Mouse (Mus musculus): ENCODE data around the gene Itga10. TPM values are rescaled to one million over a fixed set of nuclear protein-coding genes. Genes with fewer than 3 reads are reported as not detected.
"Not testable (repeated sequence)": the region's sequence is repeated elsewhere in the genome, so short reads cannot be mapped to it uniquely, and the experiment has no call there.

Gene Itga10
- polyA plus RNA-seq, 1 experiment from 2014 or later: 0.55 TPM

GRCm38 (mm10) chr3:96639219-96639618 lies 6.2 kb upstream of the Itga10 start:
- H3K9me3 ChIP-seq: no peaks in the 10 kb centered on the region
- H3K4me1 ChIP-seq: peaks cover 28% of the 10 kb centered on the region
- WGBS: 74% methylated on average over 1 of the region's 1 CpGs
- H3K27me3 ChIP-seq (replicated peaks; ENCODE audit: low read depth, poor library complexity, severe bottlenecking): no peaks in the 10 kb centered on the region
- H3K27ac ChIP-seq (replicated peaks): no peak overlapping the region
- DNase-seq (ENCODE audit: low spot score): peak; percentile 59
- H3K36me3 ChIP-seq (replicated peaks): peaks cover 62% of the 10 kb centered on the region
- no peak overlapping the region for H3K4me3 ChIP-seq

GRCm38 (mm10) chr3:96647365-96647764 lies 2.0 kb downstream of the Itga10 start:
- Histone ChIP-seq H3K9me3 (no peaks in the 10 kb centered on the region), H3K27ac (replicated peaks) (no peak overlapping the region), H3K4me3 (no peak overlapping the region), H3K27me3 (replicated peaks; ENCODE audit: low read depth, poor library complexity, severe bottlenecking) (no peaks in the 10 kb centered on the region), H3K36me3 (replicated peaks) (peaks cover 30% of the 10 kb centered on the region), H3K4me1 (no peaks in the 10 kb centered on the region)
- 79% methylated on average over 3 of the region's 3 CpGs for WGBS
- DNase-seq (ENCODE audit: low spot score): no peak

GRCm38 (mm10) chr3:96660901-96661300 lies 15.5 kb downstream of the Itga10 start:
- no peak for DNase-seq (ENCODE audit: low spot score)
- Histone ChIP-seq H3K9me3 (no peaks in the 10 kb centered on the region), H3K4me3 (no peak overlapping the region), H3K27ac (replicated peaks) (no peak overlapping the region), H3K4me1 (peaks cover 19% of the 10 kb centered on the region), H3K27me3 (replicated peaks; ENCODE audit: low read depth, poor library complexity, severe bottlenecking) (peaks cover 6% of the 10 kb centered on the region; the same call in 1 of the 2 replicates), H3K36me3 (replicated peaks) (peaks cover 12% of the 10 kb centered on the region; the same call in 1 of the 2 replicates)
- 86% methylated on average over 2 of the region's 2 CpGs for WGBS

GRCm38 (mm10) chr3:96662731-96663316 lies 17.4 kb downstream of the Itga10 start:
- Histone ChIP-seq H3K9me3 (no peaks in the 10 kb centered on the region), H3K36me3 (replicated peaks) (0 out of 2 replicates have a peak, but pooled peaks cover 1% of the 10 kb centered on the region), H3K27ac (replicated peaks) (peak overlapping the region; percentile 75), H3K4me1 (peaks cover 19% of the 10 kb centered on the region), H3K27me3 (replicated peaks; ENCODE audit: low read depth, poor library complexity, severe bottlenecking) (peaks cover 6% of the 10 kb centered on the region; the same call in 1 of the 2 replicates), H3K4me3 (peak overlapping the region; percentile 48)
- no peak for DNase-seq (ENCODE audit: low spot score)
- 46% methylated on average over 8 of the region's 8 CpGs for WGBS

GRCm38 (mm10) chr3:96663432-96664239 lies 18.3 kb downstream of the Itga10 start:
- Histone ChIP-seq H3K4me3 (peak overlapping the region; percentile 48), H3K27ac (replicated peaks) (peak overlapping the region; percentile 75)

GRCm38 (mm10) chr3:96665732-96666363 lies 20.5 kb downstream of the Itga10 start:
- not testable (repeated sequence) for DNase-seq (ENCODE audit: low spot score); H3K36me3 ChIP-seq (replicated peaks); H3K4me3 ChIP-seq; H3K9me3 ChIP-seq; H3K27ac ChIP-seq (replicated peaks)
- Histone ChIP-seq H3K27me3 (replicated peaks; ENCODE audit: low read depth, poor library complexity, severe bottlenecking) (peaks cover 13% of the 10 kb centered on the region), H3K4me1 (peaks cover 32% of the 10 kb centered on the region)
- 85% methylated on average over 7 of the region's 7 CpGs for WGBS

More at GRCm38 (mm10) chr3:96663432-96664239, 18.3 kb downstream of the Itga10 start:
- Histone ChIP-seq H3K4me1 (peaks cover 19% of the 10 kb centered on the region), H3K9me3 (no peaks in the 10 kb centered on the region), H3K27me3 (replicated peaks; ENCODE audit: low read depth, poor library complexity, severe bottlenecking) (peaks cover 6% of the 10 kb centered on the region; the same call in 1 of the 2 replicates), H3K36me3 (replicated peaks) (no peaks in the 10 kb centered on the region)
- DNase-seq (ENCODE audit: low spot score): peak; percentile 90
- WGBS: 8% methylated on average over 15 of the region's 18 CpGs

GRCm38 (mm10) chr3:96666916-96667315 lies 21.5 kb downstream of the Itga10 start:
- peaks cover 24% of the 10 kb centered on the region for H3K27me3 ChIP-seq (replicated peaks; ENCODE audit: low read depth, poor library complexity, severe bottlenecking)
- DNase-seq (ENCODE audit: low spot score): no peak
- no peaks in the 10 kb centered on the region for H3K9me3 ChIP-seq
- no peak overlapping the region for H3K27ac ChIP-seq (replicated peaks)
- H3K36me3 ChIP-seq (replicated peaks): no peaks in the 10 kb centered on the region
- 95% methylated on average over 5 of the region's 5 CpGs for whole genome bisulfite sequencing
- peaks cover 32% of the 10 kb centered on the region for H3K4me1 ChIP-seq
- H3K4me3 ChIP-seq: no peak overlapping the region

GRCm38 (mm10) chr3:96667316-96667715 lies 21.9 kb downstream of the Itga10 start:
- DNase-seq (ENCODE audit: low spot score): no peak
- WGBS: 42% methylated on average over 1 of the region's 1 CpGs
- Histone ChIP-seq H3K27me3 (replicated peaks; ENCODE audit: low read depth, poor library complexity, severe bottlenecking) (peaks cover 27% of the 10 kb centered on the region), H3K9me3 (no peaks in the 10 kb centered on the region), H3K27ac (replicated peaks) (no peak overlapping the region), H3K36me3 (replicated peaks) (no peaks in the 10 kb centered on the region), H3K4me3 (no peak overlapping the region), H3K4me1 (peaks cover 32% of the 10 kb centered on the region)

GRCm38 (mm10) chr3:96668424-96669067 lies 23.2 kb downstream of the Itga10 start:
- WGBS: 94% methylated on average over 5 of the region's 5 CpGs
- Histone ChIP-seq H3K27ac (replicated peaks) (no peak overlapping the region), H3K4me3 (no peak overlapping the region), H3K4me1 (peaks cover 24% of the 10 kb centered on the region), H3K9me3 (no peaks in the 10 kb centered on the region), H3K27me3 (replicated peaks; ENCODE audit: low read depth, poor library complexity, severe bottlenecking) (peaks cover 27% of the 10 kb centered on the region), H3K36me3 (replicated peaks) (no peaks in the 10 kb centered on the region)
- no peak for DNase-seq (ENCODE audit: low spot score)

- WGBS: 5% methylated on average over 35 of the region's 35 CpGs
- Histone ChIP-seq H3K4me3 (peak within 1 kb of the TSS; percentile 57), H3K9me3 (no peaks in the 10 kb centered on the region), H3K4me1 (peaks cover 25% of the 10 kb centered on the region), H3K27ac (replicated peaks) (0 out of 2 replicates have a peak within 1 kb of the TSS, but pooled peaks have one; percentile 41), H3K27me3 (replicated peaks; ENCODE audit: low read depth, poor library complexity, severe bottlenecking) (peaks cover 22% of the 10 kb centered on the region), H3K36me3 (replicated peaks) (no peaks in the 10 kb centered on the region)
- DNase-seq (ENCODE audit: low spot score): peak; percentile 90
Measured at GRCm38 (mm10) chr3:96669727-96670468, 24.5 kb downstream of the Itga10 start, which contains the start of gene Ankrd35. TSS of gene Ankrd35 (plus strand) at chr3:96670131.

GRCm38 (mm10) chr3:96671519-96671918 lies 26.1 kb downstream of the Itga10 start:
- peaks cover 33% of the 10 kb centered on the region for H3K4me1 ChIP-seq
- H3K9me3 ChIP-seq: no peaks in the 10 kb centered on the region
- no peak overlapping the region for H3K27ac ChIP-seq (replicated peaks)
- no peak overlapping the region for H3K4me3 ChIP-seq
- DNase-seq (ENCODE audit: low spot score): no peak
- H3K36me3 ChIP-seq (replicated peaks): no peaks in the 10 kb centered on the region
- WGBS: 92% methylated on average over 5 of the region's 5 CpGs
- peaks cover 22% of the 10 kb centered on the region for H3K27me3 ChIP-seq (replicated peaks; ENCODE audit: low read depth, poor library complexity, severe bottlenecking)
